ENCODE assay signal across 14 mouse cellular contexts in the genomic region with DNA sequence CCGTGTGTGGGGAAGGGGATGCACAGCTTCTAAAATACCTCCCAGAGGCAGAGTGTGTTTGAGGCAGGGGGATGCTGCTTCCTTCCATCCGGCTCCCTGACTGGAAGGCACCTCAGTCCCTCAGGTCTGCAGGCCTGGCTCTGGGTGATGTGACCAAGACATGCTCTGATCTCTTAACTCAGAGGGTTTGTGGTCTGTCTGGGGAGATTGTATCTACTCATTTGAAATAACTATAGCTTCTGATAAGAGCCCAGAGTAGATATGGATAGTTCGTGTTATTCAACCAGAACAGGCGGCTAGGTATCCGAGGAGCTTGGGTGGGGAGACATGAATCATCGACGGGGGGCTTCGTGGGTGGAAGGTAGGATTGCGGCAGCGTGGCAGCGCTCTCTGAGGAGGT. TPM values are rescaled to one million over a fixed set of nuclear protein-coding genes. Genes with fewer than 3 reads are reported as not detected.
DNase-seq lines count a peak whose midpoint lies in the region; ATAC-seq and TF ChIP-seq lines count a peak whose summit lies in the region.
"Had no signal": no experiment of that assay in that cellular context is flagged by ENCODE, and none has a peak within 500 bp of the region (broad histone marks: within the 10 kb centered on the region; RNA-seq: fewer than 3 reads in every experiment).

No protein-coding gene starts in this region.

- WGBS in heart, adult 2 months, result 53% methylated on average over 11 of the region's 11 CpGs
- WGBS in liver, embryonic 16.5 days (ENCODE audit: insufficient replicate concordance), result 30% methylated on average over 11 of the region's 11 CpGs

- H3K27ac ChIP-seq in heart, adult 2 months, result peak overlapping the region; percentile 91
- H3K27ac ChIP-seq in layer of hippocampus, adult 2 months, result peak overlapping the region; percentile 14; the same call in 1 of the 2 replicates
- H3K27ac ChIP-seq in liver, embryonic 16.5 days (ENCODE audit: low read length), result no peak overlapping the region
- H3K27ac ChIP-seq: hindbrain, embryonic 14.5 days had no signal

- no peaks in the 10 kb centered on the region for H3K9me3 ChIP-seq in liver, embryonic 16.5 days (replicated peaks; ENCODE audit: control insufficient read depth, low read length)

- no peak for TF ChIP-seq POLR2A in heart, adult 2 months (IDR thresholded peaks at IDR 0.05; ENCODE audit: insufficient read depth, low read depth, low read length)

- peak; percentile 29 for ATAC-seq in activated CD4-positive, CD25-positive, alpha-beta regulatory T cell, adult 4 months
- no peak for ATAC-seq in liver, embryonic 16.5 days (ENCODE audit: low read depth)
- ATAC-seq: Patski had no signal

- TF ChIP-seq CTCF in heart, adult 2 months (IDR thresholded peaks at IDR 0.05), result no peak
- TF ChIP-seq CTCF in layer of hippocampus, adult 2 months (conservative IDR thresholded peaks at IDR 0.05), result no peak

- no peaks in the 10 kb centered on the region for H3K27me3 ChIP-seq in heart, adult 2 months (ENCODE audit: control insufficient read depth, insufficient read depth, low read length)
- H3K27me3 ChIP-seq in liver, embryonic 16.5 days (ENCODE audit: control insufficient read depth, insufficient read depth, low read depth, low read length), result no peaks in the 10 kb centered on the region
- H3K27me3 ChIP-seq: Patski had no signal

- no peak for DNase-seq in heart, adult 2 months
- no peak for DNase-seq in heart, postnatal 10 days
- no peak for DNase-seq in layer of hippocampus, adult 2 months (ENCODE audit: low spot score in 2 of 2)
- DNase-seq in layer of hippocampus, postnatal 14 days (ENCODE audit: low spot score in 2 of 2), result no peak
- DNase-seq in cerebellum, postnatal 10 days, result no peak
- no peak for DNase-seq in layer of hippocampus, adult 9-11 months
- DNase-seq: adrenal gland, postnatal 36 days; cerebellum, adult 9-10 months; lung, adult 2 months had no signal

- intact Hi-C loops in heart, adult 2 months (cut with DNase I), result no loop called here
- intact Hi-C loops in heart, postnatal 10 days (cut with DNase I), result loop anchor here (5.0 kb wide), 1 partner anchor 206 kb away; a partner anchor contains a TSS

- peak overlapping the region; percentile 2; the same call in 1 of the 2 replicates for H3K9ac ChIP-seq in heart, adult 2 months (ENCODE audit: low read depth, low read length)
- H3K9ac ChIP-seq in liver, embryonic 16.5 days (ENCODE audit: low read depth, low read length), result no peak overlapping the region
- H3K9ac ChIP-seq: hindbrain, embryonic 14.5 days had no signal

- peaks cover 37% of the 10 kb centered on the region for H3K4me1 ChIP-seq in heart, adult 2 months (ENCODE audit: control insufficient read depth, insufficient read depth, low read length)
- H3K4me1 ChIP-seq in liver, embryonic 16.5 days (ENCODE audit: control insufficient read depth, low read depth, low read length), result peaks cover 45% of the 10 kb centered on the region

- peak overlapping the region; percentile 66; the same call in 1 of the 2 replicates for H3K4me2 ChIP-seq in liver, embryonic 16.5 days (ENCODE audit: low read depth, low read length)
- H3K4me2 ChIP-seq: hindbrain, embryonic 14.5 days had no signal

- H3K4me3 ChIP-seq in heart, adult 2 months, result peak overlapping the region; percentile 48; the same call in 1 of the 2 replicates
- no peak overlapping the region for H3K4me3 ChIP-seq in layer of hippocampus, adult 2 months
- no peak overlapping the region for H3K4me3 ChIP-seq in liver, embryonic 16.5 days (ENCODE audit: low read depth, low read length)

- no peaks in the 10 kb centered on the region; the same call in 1 of the 2 replicates for H3K36me3 ChIP-seq in heart, adult 2 months (ENCODE audit: control insufficient read depth, insufficient read depth, low read length)
- peaks cover 4% of the 10 kb centered on the region for H3K36me3 ChIP-seq in liver, embryonic 16.5 days (ENCODE audit: control insufficient read depth, insufficient read depth)

- no peak for TF ChIP-seq EP300 in heart, adult 2 months (IDR thresholded peaks at IDR 0.05; ENCODE audit: insufficient read depth, low read depth, low read length)

- H3K79me2 ChIP-seq in heart, adult 2 months (replicated peaks; ENCODE audit: control insufficient read depth, insufficient read depth, low read length), result no peaks in the 10 kb centered on the region

RNA-seq across cellular contexts. Expression of a gene that starts 4.1 kb away (rescaled TPM):
- 10 to 100 TPM; 50.8 to 62.8 TPM for total RNA-seq in heart, adult 2 months (2021)
- polyA plus RNA-seq in heart, adult 2 months (2012; rRNA removed), result 57.1 and 59.7 TPM in 2 replicates
- total RNA-seq in heart, postnatal 10 days (2021), result 10 to 100 TPM; 73.7 to 77.8 TPM
- 10 to 100 TPM; 12.0 to 12.1 TPM for total RNA-seq in layer of hippocampus, adult 2 months (2021)
- 10 to 100 TPM; 12.8 to 15.2 TPM for total RNA-seq in layer of hippocampus, postnatal 14 days (2021)
- polyA plus RNA-seq in activated CD4-positive, CD25-positive, alpha-beta regulatory T cell, adult 4 months (2017; shearing (Covaris generic)), result 10 to 100 TPM; 20.2 to 25.5 TPM
- polyA plus RNA-seq in liver, embryonic 16.5 days (2015; fragmentation: Nextera tagmentation; extraction: Ambion mirVana), result 30.5 and 32.8 TPM in 2 replicates

RNA-seq across cellular contexts. Expression of a gene that starts 27.4 kb away (rescaled TPM):
- under 1 TPM in 1 of 2 experiments, not detected in 1; 0.08 TPM for total RNA-seq in heart, adult 2 months (2021)
- 0.06 and 0.14 TPM in 2 replicates for polyA plus RNA-seq in heart, adult 2 months (2012; rRNA removed)
- total RNA-seq in heart, postnatal 10 days (2021), result not detected
- under 1 TPM in 1 of 2 experiments, not detected in 1; 0.17 TPM for total RNA-seq in layer of hippocampus, adult 2 months (2021)
- not detected for total RNA-seq in layer of hippocampus, postnatal 14 days (2021)
- not detected for polyA plus RNA-seq in activated CD4-positive, CD25-positive, alpha-beta regulatory T cell, adult 4 months (2017; shearing (Covaris generic))
- 0.65 and 0.86 TPM in 2 replicates for polyA plus RNA-seq in liver, embryonic 16.5 days (2015; fragmentation: Nextera tagmentation; extraction: Ambion mirVana)
- total RNA-seq: layer of hippocampus, postnatal 25 days had no signal

RNA-seq across cellular contexts. Expression of a gene that starts 32.8 kb away (rescaled TPM):
- total RNA-seq in heart, adult 2 months (2021), result under 1 TPM; 0.37 to 0.75 TPM
- polyA plus RNA-seq in heart, adult 2 months (2012; rRNA removed), result 0.76 and 3.1 TPM in 2 replicates
- total RNA-seq in heart, postnatal 10 days (2021), result under 1 TPM; 0.97 to 0.98 TPM
- 1 to 10 TPM; 4.3 to 5.2 TPM for total RNA-seq in layer of hippocampus, adult 2 months (2021)
- 1 to 10 TPM; 2.8 to 4.1 TPM for total RNA-seq in layer of hippocampus, postnatal 14 days (2021)
- polyA plus RNA-seq in activated CD4-positive, CD25-positive, alpha-beta regulatory T cell, adult 4 months (2017; shearing (Covaris generic)), result not detected
- 0.61 and 0.74 TPM in 2 replicates for polyA plus RNA-seq in liver, embryonic 16.5 days (2015; fragmentation: Nextera tagmentation; extraction: Ambion mirVana)

RNA-seq across cellular contexts. Expression of a gene that starts 39.5 kb away (rescaled TPM):
- 10 to 100 TPM; 28.2 to 28.8 TPM for total RNA-seq in heart, adult 2 months (2021)
- polyA plus RNA-seq in heart, adult 2 months (2012; rRNA removed), result 34.8 and 36.5 TPM in 2 replicates
- total RNA-seq in heart, postnatal 10 days (2021), result 10 to 100 TPM; 42.8 to 49.4 TPM
- total RNA-seq in layer of hippocampus, adult 2 months (2021), result 1 to 10 TPM; 6.6 to 9.8 TPM
- 10 to 100 TPM in 1 of 2 experiments, 1 to 10 TPM in 1; 9.8 to 13.3 TPM for total RNA-seq in layer of hippocampus, postnatal 14 days (2021)
- not detected for polyA plus RNA-seq in activated CD4-positive, CD25-positive, alpha-beta regulatory T cell, adult 4 months (2017; shearing (Covaris generic))
- 22.3 and 22.5 TPM in 2 replicates for polyA plus RNA-seq in liver, embryonic 16.5 days (2015; fragmentation: Nextera tagmentation; extraction: Ambion mirVana)
